Mouse (Mus musculus) forebrain, embryonic 11.5 days (tissue): ENCODE measurements at regions not wholly inside any gene's neighbourhood (a gene's known extent, or its start where the extent isn't known, plus 50 kb on each side); places are given as distances from the start of the nearest gene placed in this dataset.

ENCODE experiments used
- ATAC-seq: fragments of 200-750 bp; cut with Nextera tagmentation; replicated peaks from 2 replicates; pipeline ENCODE4 v1.8.0; 2017; ENCODE audit warnings: moderate TSS enrichment; ENCODE audit not compliant: low FRiP score
- DNase-seq: peaks from one replicate; pipeline ENCODE4 v3.0.0-alpha.2; 2017; ENCODE audit warnings: low spot score
- H3K27ac ChIP-seq: fragments of 300-500 bp; sonication (generic); 2 replicates; pipeline ENCODE4 v1.5.1; 2014; ENCODE audit warnings: low read depth, low read length
- H3K27me3 ChIP-seq: fragments of 300-500 bp; sonication (generic); 2 replicates; pipeline ENCODE4 v1.6.1; 2014; ENCODE audit warnings: mild to moderate bottlenecking, low read length, mixed read lengths; ENCODE audit not compliant: control insufficient read depth, insufficient read depth
- H3K36me3 ChIP-seq: fragments of 300-500 bp; sonication (generic); 2 replicates; pipeline ENCODE4 v1.6.1; 2014; ENCODE audit warnings: mild to moderate bottlenecking, low read length, moderate library complexity, mixed read lengths; ENCODE audit not compliant: control insufficient read depth, insufficient read depth
- H3K4me1 ChIP-seq: fragments of 300-500 bp; sonication (generic); replicated peaks from 2 replicates; pipeline ENCODE4 v1.6.1; 2014; ENCODE audit warnings: low read length, mixed read lengths; ENCODE audit not compliant: control insufficient read depth, insufficient read depth
- H3K4me2 ChIP-seq: fragments of 300-500 bp; sonication (generic); 2 replicates; pipeline ENCODE4 v1.6.1; 2014; ENCODE audit warnings: low read depth, mild to moderate bottlenecking, low read length, moderate library complexity, mixed read lengths; ENCODE audit not compliant: severe bottlenecking
- H3K4me3 ChIP-seq: fragments of 300-500 bp; sonication (generic); 2 replicates; pipeline ENCODE4 v1.5.1; 2014; ENCODE audit warnings: low read depth, low read length
- H3K9ac ChIP-seq: fragments of 300-500 bp; sonication (generic); 2 replicates; pipeline ENCODE4 v1.6.1; 2014; ENCODE audit warnings: low read length
- H3K9me3 ChIP-seq: fragments of 300-500 bp; sonication (generic); 2 replicates; pipeline ENCODE4 v1.6.1; 2016; ENCODE audit warnings: low read length, mixed read lengths; ENCODE audit not compliant: control insufficient read depth
- WGBS: fragments of 180-500 bp; shearing (Covaris S2); extraction: QIAGEN DNeasy Blood & Tissue Kit; methylation state at CpG from one replicate; pipeline ENCODE4 v1.1.7; 2014; 5-methylcytosine and 5-hydroxymethylcytosine counted together

DNA sequence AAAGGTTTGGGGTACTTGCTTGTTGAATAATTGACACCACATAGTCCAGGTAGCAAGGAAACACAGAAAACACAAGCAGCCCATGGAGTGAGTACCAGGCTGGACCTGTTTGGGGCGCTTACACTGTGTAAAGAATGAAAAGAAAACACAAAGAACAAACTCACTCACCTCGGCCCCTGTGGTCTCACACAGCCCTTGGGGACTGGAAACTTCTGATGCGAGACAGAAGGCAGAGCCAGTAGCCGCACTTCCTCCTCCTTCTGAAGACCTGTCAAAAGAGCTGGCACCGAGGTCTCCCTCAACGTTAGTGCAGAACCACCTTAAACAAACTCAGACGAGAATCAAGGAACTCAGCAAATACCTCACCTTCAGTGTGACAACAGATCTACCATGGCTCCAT lies 558.2 kb downstream of the Lmo4 start:
- no peak for ATAC-seq
- no peak for DNase-seq
- no peaks in the 10 kb centered on the region for H3K4me1 ChIP-seq
- no peaks in the 10 kb centered on the region for H3K9me3 ChIP-seq
- H3K9ac ChIP-seq = no peak overlapping the region
- no peaks in the 10 kb centered on the region for H3K27me3 ChIP-seq
- H3K4me3 ChIP-seq = no peak overlapping the region
- H3K4me2 ChIP-seq = no peak overlapping the region
- 69% methylated on average over 7 of the region's 7 CpGs for WGBS
- no peak overlapping the region for H3K27ac ChIP-seq
- no peaks in the 10 kb centered on the region for H3K36me3 ChIP-seq

DNA sequence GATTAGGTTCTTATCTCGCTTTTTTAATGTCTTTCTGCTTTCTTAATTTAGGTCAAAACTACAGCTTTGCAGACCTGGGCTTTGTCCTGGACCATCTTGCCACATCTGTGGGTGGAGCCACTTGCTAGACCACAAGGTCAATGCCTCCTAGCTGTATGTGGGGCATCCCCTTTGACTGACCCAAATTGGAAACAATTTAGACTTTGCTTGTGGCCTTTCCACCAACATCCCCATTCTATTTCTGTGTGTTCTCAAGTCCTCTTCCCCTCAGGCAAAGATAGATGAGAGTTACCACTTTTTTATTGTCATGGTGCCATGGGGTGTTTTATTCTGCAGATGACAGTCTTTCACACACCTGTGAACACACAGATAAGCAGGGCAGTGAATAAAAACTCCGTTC lies 572.0 kb downstream of the Lmo4 start:
- H3K36me3 ChIP-seq = no peaks in the 10 kb centered on the region
- H3K27me3 ChIP-seq = no peaks in the 10 kb centered on the region
- H3K9ac ChIP-seq = no peak overlapping the region
- no peak overlapping the region for H3K4me2 ChIP-seq
- H3K27ac ChIP-seq = no peak overlapping the region
- WGBS = 86% methylated on average over 2 of the region's 2 CpGs
- H3K9me3 ChIP-seq = no peaks in the 10 kb centered on the region
- DNase-seq = no peak
- H3K4me3 ChIP-seq = no peak overlapping the region
- H3K4me1 ChIP-seq = no peaks in the 10 kb centered on the region
- no peak for ATAC-seq

DNA sequence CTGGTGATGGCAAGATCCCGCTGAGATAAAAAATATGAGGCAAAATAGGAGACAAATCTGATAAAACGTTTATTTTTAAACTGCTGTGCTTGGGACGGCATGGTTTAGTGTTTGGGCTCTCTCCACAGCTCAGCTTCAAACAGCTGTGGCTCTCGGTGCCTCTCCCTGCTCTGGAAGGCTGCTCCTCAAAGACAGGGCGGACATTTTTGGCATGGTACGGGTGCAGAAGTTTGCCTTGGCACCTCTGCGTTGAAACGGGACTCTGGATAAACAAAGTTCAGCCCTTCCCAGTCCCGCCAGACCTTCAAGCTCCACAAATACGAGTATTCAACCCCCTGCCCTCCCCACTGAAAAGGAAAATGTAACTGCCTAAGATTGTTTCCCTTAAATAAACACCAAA lies 573.8 kb downstream of the Lmo4 start:
- H3K9ac ChIP-seq = no peak overlapping the region

DNA sequence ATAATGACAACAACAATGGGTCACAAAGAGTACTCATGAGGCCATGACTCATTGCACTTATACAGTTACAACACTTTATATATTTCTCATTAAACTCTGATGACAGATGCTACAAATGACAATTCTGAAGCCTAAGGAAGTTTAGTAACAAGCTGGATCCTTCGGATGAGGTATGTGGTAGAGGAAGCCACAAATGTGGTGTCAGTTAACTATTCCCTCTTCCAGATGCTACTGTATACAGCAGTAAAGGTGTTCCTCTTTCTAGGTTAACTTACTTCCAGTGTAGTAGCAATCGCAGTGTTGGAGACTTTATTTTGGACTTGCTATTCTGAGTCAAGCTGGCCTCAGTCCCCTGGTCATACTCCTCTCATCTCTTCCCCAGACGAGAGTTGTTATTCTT lies 580.1 kb downstream of the Lmo4 start:
- 92% methylated on average over 3 of the region's 3 CpGs for WGBS
- no peak for ATAC-seq
- no peaks in the 10 kb centered on the region for H3K9me3 ChIP-seq
- H3K9ac ChIP-seq = no peak overlapping the region
- H3K27me3 ChIP-seq = no peaks in the 10 kb centered on the region
- DNase-seq = no peak
- H3K4me3 ChIP-seq = no peak overlapping the region
- no peak overlapping the region for H3K4me2 ChIP-seq
- no peaks in the 10 kb centered on the region for H3K4me1 ChIP-seq
- no peak overlapping the region for H3K27ac ChIP-seq
- no peaks in the 10 kb centered on the region for H3K36me3 ChIP-seq

More for the DNA sequence above, 573.8 kb downstream of the Lmo4 start:
- WGBS = 67% methylated on average over 10 of the region's 10 CpGs
- ATAC-seq (no peak), DNase-seq (no peak)
- no peaks in the 10 kb centered on the region for H3K4me1 ChIP-seq
- H3K4me3 ChIP-seq = no peak overlapping the region
- no peaks in the 10 kb centered on the region for H3K36me3 ChIP-seq
- H3K4me2 ChIP-seq = no peak overlapping the region
- no peaks in the 10 kb centered on the region for H3K27me3 ChIP-seq
- H3K27ac ChIP-seq = no peak overlapping the region
- no peaks in the 10 kb centered on the region for H3K9me3 ChIP-seq

DNA sequence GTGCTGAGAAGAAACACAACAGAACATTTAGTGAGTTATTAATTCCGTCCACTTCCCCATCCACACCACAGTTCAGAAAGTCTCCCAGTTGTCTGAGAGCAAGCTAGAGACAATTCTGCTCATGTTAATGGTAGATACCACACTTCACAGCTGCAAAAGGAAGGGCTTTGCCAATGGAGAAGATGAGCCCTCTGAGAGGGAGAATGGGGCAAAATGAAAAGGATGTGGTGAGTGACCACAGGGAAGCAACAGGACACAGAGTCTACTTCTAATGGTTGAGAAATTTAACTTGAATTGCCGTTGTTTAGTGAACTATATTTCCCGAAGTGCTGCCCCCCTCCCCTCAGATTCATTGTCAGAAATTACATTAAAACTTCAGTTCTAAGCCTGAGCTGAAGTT lies 582.7 kb downstream of the Lmo4 start:
- Histone ChIP-seq H3K4me3 (no peak overlapping the region), H3K9ac (no peak overlapping the region), H3K4me2 (no peak overlapping the region), H3K27me3 (no peaks in the 10 kb centered on the region), H3K36me3 (no peaks in the 10 kb centered on the region), H3K4me1 (no peaks in the 10 kb centered on the region), H3K27ac (no peak overlapping the region), H3K9me3 (no peaks in the 10 kb centered on the region)
- DNase-seq (no peak), ATAC-seq (no peak)
- 87% methylated on average over 3 of the region's 3 CpGs for WGBS

DNA sequence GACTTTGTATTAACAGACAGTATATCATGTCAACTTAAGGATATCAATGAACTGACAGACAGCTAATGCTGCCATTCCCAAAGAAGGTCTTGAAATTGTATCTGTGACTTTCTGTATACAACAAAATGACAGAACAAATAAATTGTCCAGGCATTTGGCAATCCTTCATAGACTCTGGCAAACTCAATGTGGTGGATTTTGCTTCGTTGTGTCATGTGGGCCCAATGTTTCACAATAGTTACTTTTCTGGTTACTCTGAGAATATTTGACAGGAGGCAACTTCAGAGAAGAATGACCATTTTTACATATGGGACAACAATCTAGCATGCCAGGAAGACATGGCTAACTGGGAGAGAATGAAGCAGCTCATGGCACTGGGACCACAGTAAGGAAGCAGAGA lies 585.9 kb downstream of the Lmo4 start:
- H3K4me3 ChIP-seq = no peak overlapping the region
- DNase-seq (no peak), ATAC-seq (no peak)
- H3K4me1 ChIP-seq = no peaks in the 10 kb centered on the region
- no peaks in the 10 kb centered on the region for H3K9me3 ChIP-seq
- no peaks in the 10 kb centered on the region for H3K36me3 ChIP-seq
- no peaks in the 10 kb centered on the region for H3K27me3 ChIP-seq
- no peak overlapping the region for H3K4me2 ChIP-seq
- H3K9ac ChIP-seq = no peak overlapping the region
- no peak overlapping the region for H3K27ac ChIP-seq
- WGBS = 93% methylated on average over 1 of the region's 1 CpGs

DNA sequence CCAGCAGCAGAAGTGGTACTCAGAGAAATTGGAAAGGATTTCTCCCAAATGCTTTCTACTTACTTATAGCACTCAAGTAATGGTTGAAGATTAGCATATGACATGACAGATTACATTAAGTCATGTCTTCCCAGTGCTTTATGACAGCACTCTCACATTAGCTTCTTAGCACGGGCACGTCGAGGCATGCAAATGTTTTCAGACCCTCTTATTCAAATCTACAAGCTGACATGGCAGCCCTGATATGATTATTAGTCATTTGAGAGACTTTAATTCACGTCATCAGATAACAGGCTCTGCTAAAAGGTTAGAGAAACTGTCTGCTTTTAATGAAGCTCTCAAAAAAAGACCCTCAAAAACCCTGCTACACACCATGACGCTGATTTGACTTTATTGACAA lies 590.1 kb downstream of the Lmo4 start:
- Histone ChIP-seq H3K9me3 (no peaks in the 10 kb centered on the region), H3K27me3 (no peaks in the 10 kb centered on the region), H3K36me3 (no peaks in the 10 kb centered on the region), H3K4me3 (no peak overlapping the region), H3K27ac (no peak overlapping the region), H3K4me2 (no peak overlapping the region), H3K4me1 (no peaks in the 10 kb centered on the region), H3K9ac (no peak overlapping the region)
- ATAC-seq (no peak), DNase-seq (no peak)
- WGBS = 69% methylated on average over 5 of the region's 5 CpGs

DNA sequence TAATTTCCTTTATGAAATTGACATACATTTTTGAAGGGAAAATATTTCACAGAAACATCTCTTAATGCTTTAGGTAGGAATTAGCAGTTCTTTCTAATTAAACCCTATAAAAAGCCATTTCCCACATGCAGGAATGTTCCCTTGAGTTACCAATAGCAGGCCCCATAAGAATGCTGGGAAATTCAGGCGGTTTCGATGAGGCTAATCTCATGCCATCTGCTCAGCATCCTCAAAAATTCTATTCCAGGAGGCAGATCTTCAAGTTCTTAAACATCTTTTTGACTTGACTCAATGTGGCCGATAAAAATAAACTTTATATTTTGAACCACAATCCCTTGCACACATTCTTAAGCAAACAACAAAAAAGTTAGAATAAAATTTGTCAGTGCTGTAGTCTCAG lies 591.0 kb downstream of the Lmo4 start:
- Histone ChIP-seq H3K4me1 (no peaks in the 10 kb centered on the region), H3K4me2 (no peak overlapping the region), H3K9ac (no peak overlapping the region), H3K36me3 (no peaks in the 10 kb centered on the region), H3K27me3 (no peaks in the 10 kb centered on the region), H3K4me3 (no peak overlapping the region), H3K9me3 (no peaks in the 10 kb centered on the region), H3K27ac (no peak overlapping the region)
- ATAC-seq = no peak
- no peak for DNase-seq
- WGBS = 92% methylated on average over 3 of the region's 3 CpGs

DNA sequence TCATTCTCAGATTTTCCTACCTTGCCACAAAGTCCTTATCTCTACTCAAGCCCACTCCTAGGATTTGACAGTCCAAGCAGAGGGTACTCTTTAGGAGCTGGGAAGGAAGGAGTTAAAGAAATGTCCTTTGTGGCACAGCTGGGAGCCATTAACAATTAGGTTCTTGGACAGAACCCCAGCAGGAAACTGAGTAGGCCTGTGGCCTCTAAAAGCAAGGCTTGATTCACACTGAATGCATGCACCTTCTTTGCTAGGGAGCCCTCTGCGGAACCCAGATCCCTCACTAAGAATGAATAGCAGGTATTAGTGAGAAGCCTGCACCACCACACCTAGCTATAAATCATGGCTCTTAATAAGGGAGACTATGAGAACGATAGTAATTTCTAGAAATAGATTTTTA lies 595.3 kb downstream of the Lmo4 start:
- ATAC-seq (no peak), DNase-seq (no peak)
- H3K27me3 ChIP-seq = no peaks in the 10 kb centered on the region
- H3K36me3 ChIP-seq = no peaks in the 10 kb centered on the region
- no peaks in the 10 kb centered on the region for H3K9me3 ChIP-seq
- no peak overlapping the region for H3K4me2 ChIP-seq
- no peak overlapping the region for H3K27ac ChIP-seq
- no peak overlapping the region for H3K9ac ChIP-seq
- H3K4me1 ChIP-seq = no peaks in the 10 kb centered on the region
- H3K4me3 ChIP-seq = no peak overlapping the region
- WGBS = 28% methylated on average over 2 of the region's 2 CpGs
